Mouse (Mus musculus): Measurements from ENCODE around the gene Rhox4f.
"Not testable (repeated sequence)": the region's sequence is repeated elsewhere in the genome, so short reads cannot be mapped to it uniquely, and the experiment has no call there.

The Rhox4f gene

DNA sequence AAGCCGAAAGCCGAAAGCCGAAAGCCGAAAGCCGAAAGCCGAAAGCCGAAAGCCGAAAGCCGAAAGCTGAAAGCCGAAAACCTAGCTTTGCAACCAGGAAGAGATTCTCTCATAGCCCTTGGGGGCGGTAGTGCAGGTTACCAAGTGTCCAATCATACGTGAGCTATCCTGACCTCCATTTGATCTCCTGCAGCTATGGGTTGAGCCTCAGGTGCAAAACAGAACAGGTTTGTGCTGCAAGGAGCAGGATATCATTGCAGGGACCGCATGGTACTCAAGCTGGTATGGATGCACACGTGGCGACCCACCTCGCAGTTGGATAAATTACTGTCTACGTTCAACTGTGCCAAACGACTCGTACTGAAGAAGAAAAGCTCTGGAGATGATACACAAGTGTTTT lies at the start of gene Rhox4f:
Gene Rhox4f (minus strand): TSS at position 101 of the 400 bp plus-strand sequence.
- not testable (repeated sequence) for DNase-seq (ENCODE audit: low spot score in 2 of 2)

DNA sequence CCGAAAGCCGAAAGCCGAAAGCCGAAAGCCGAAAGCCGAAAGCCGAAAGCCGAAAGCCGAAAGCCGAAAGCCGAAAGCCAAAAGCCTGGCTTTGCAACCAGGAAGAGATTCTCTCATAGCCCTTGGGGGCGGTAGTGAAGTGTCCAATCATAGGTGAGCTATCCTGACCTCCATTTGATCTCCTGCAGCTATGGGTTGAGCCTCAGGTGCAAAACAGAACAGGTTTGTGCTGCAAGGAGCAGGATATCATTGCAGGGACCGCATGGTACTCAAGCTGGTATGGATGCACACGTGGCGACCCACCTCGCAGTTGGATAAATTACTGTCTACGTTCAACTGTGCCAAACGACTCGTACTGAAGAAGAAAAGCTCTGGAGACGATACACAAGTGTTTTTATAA lies 43.7 kb upstream of the Rhox4f start, which contains the start of gene Rhox4g:
Gene Rhox4g (minus strand): TSS at position 101 of the 400 bp plus-strand sequence.
- DNase-seq (ENCODE audit: low spot score in 2 of 2), result not testable (repeated sequence)

DNA sequence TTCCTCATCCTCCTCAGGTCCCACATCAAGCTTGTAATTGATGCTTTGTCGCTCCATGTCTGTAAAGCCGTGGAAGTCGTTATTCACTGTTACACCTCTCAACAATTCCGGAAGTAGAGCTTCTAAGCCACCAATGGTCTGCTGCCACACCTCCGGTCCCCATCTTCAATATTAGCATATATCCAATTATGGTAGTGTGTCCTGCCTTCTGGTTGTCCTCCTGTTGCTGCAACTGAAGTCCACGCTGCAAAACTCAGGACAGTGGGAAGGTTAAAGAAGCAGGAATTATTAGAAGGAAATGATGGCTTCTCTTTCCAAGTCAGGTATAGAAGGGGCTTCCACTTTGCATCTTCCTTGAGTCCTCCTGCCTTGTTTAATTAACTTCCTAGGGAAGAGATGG lies 35.9 kb upstream of the Rhox4f start, which contains the start of gene Rhox2g:
Gene Rhox2g (minus strand): TSS at position 101 of the 400 bp plus-strand sequence.
- DNase-seq (ENCODE audit: low spot score in 2 of 2), result not testable (repeated sequence)

DNA sequence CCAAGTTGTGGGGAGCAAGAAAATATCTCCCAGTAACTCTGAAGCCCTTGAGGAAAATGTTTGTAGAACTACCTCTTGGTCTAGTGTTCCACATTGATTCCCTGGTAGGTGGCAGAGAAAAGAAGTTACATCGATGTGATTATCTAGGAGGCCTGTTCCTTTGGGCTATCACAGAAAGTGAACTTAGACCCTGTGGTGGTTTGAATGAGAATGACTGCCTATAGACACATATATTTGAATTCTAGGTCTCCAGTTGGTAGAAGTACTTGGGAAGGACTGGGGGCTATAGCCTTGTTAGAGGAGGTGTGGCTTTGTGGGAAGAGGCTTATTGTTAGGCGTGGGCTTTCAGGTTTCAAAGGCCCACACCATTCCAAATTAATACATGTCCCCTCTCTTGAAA lies 21.0 kb upstream of the Rhox4f start, which contains the start of gene Rhox3g:
Gene Rhox3g (minus strand): TSS at position 101 of the 400 bp plus-strand sequence.
- DNase-seq (ENCODE audit: low spot score in 2 of 2), result not testable (repeated sequence)

DNA sequence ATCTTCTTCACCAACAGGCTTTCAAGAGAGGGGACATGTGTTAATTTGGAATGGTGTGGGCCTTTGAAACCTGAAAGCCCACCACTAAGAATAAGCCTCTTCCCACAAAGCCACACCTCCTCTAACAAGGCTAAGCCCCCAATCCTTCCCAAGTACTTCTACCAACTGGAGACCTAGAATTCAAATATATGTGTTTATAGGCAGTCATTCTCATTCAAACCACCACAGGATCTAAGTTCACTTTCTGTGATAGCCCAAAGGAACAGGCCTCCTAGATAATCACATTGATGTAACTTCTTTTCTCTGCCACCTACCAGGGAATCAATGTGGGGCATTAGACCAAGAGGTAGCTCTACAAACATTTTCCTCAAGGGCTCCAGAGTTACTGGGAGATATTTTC lies 26.8 kb downstream of the Rhox4f start, which contains the start of gene Rhox3f:
Gene Rhox3f (plus strand): TSS at position 301 of the 400 bp plus-strand sequence.
- not testable (repeated sequence) for DNase-seq (ENCODE audit: low spot score in 2 of 2)

DNA sequence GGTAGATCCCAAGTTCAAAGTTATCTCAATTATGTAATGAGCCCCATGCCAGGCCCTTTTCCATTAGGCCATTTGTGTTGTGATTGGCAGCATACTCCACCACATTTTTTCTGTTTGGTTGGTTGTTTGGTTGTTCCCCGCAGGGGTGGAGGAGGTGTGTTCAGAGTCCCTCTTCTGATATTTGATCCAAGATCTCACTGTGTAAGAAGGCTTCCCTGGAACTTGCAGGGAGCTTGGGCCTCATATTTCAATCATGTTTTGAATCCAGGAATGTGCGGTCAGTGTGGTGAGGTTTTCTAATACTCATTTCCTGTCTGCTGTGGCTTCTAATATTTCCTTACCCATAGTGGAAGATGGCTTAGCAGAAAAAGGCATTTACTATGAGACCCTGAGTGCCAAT lies 34.9 kb downstream of the Rhox4f start:
- not testable (repeated sequence) for DNase-seq (ENCODE audit: low spot score in 2 of 2)

DNA sequence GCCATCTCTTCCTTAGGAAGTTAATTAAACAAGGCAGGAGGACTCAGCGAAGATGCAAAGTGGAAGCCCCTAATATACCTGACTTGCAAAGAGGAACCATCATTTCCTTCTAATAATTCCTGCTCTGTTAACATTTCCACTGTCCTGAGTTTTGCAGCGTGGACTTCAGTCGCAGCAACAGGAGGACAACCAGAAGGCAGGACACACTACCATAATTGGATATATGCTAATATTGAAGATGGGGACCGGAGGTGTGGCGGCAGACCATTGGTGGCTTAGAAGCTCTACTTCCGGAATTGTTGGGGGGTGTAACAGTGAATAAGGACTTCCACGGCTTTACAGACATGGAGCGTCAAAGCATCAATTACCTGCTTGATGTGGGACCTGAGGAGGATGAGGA lies 36.4 kb downstream of the Rhox4f start, which contains the start of gene Rhox2f:
Gene Rhox2f (plus strand): TSS at position 301 of the 400 bp plus-strand sequence.
- not testable (repeated sequence) for DNase-seq (ENCODE audit: low spot score in 2 of 2)

DNA sequence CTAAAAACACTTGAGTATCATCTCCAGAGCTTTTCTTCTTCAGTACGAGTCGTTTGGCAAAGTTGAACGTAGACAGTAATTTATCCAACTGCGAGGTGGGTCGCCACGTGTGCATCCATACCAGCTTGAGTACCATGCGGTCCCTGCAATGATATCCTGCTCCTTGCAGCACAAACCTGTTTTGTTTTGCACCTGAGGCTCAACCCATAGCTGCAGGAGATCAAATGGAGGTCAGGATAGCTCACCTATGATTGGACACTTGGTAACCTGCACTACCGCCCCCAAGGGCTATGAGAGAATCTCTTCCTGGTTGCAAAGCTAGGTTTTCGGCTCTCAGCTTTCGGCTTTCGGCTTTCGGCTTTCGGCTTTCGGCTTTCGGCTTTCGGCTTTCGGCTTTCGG lies 50.4 kb downstream of the Rhox4f start, which contains the start of gene Rhox4e:
Gene Rhox4e (plus strand): TSS at position 301 of the 400 bp plus-strand sequence.
- DNase-seq (ENCODE audit: low spot score in 2 of 2), result not testable (repeated sequence)
